Mouse (Mus musculus) urinary bladder, postnatal 36 days (tissue): ENCODE data around the gene Itga10.
A peak's percentile ranks its signal among the peaks of the same experiment; 100 is the strongest.
"Not testable (repeated sequence)": the region's sequence is repeated elsewhere in the genome, so short reads cannot be mapped to it uniquely, and the experiment has no call there.

Experiments used
- DNase-seq, 2 experiments: peaks; one replicate each; pipeline ENCODE4 v3.0.0; 2022; ENCODE audit warnings: low spot score in 2 of 2, mixed read lengths in 1 of 2

The Itga10 gene

GRCm38 (mm10) chr3:96634928-96635879 lies 10.2 kb upstream of the Itga10 start, which contains the start of the genes Pex11b and Gm42957:
Pex11b (plus strand) TSS chr3:96635376.
Gm42957 (plus strand) TSS chr3:96635474.
- peak; percentile 87 to 89 for DNase-seq

GRCm38 (mm10) chr3:96635906-96636305 lies 9.5 kb upstream of the Itga10 start:
- DNase-seq = no peak

GRCm38 (mm10) chr3:96636448-96636847 lies 8.9 kb upstream of the Itga10 start:
- no peak for DNase-seq

GRCm38 (mm10) chr3:96639219-96639618 lies 6.2 kb upstream of the Itga10 start:
- peak in 1 of 2 experiments; percentile 49 for DNase-seq

GRCm38 (mm10) chr3:96647365-96647764 lies 2.0 kb downstream of the Itga10 start:
- DNase-seq = no peak

- DNase-seq = no peak
Measured at GRCm38 (mm10) chr3:96660901-96661300, 15.5 kb downstream of the Itga10 start.

- DNase-seq = no peak
Measured at GRCm38 (mm10) chr3:96662731-96663316, 17.4 kb downstream of the Itga10 start.

GRCm38 (mm10) chr3:96663432-96664239 lies 18.3 kb downstream of the Itga10 start:
- DNase-seq = peak; percentile 76 to 79

GRCm38 (mm10) chr3:96665732-96666363 lies 20.5 kb downstream of the Itga10 start:
- not testable (repeated sequence) for DNase-seq

- DNase-seq = no peak
Measured at GRCm38 (mm10) chr3:96666916-96667315, 21.5 kb downstream of the Itga10 start.

- no peak for DNase-seq
Measured at GRCm38 (mm10) chr3:96667316-96667715, 21.9 kb downstream of the Itga10 start.

GRCm38 (mm10) chr3:96668424-96669067 lies 23.2 kb downstream of the Itga10 start:
- DNase-seq = no peak

- DNase-seq = peak; percentile 67 to 83
Measured at GRCm38 (mm10) chr3:96669727-96670468, 24.5 kb downstream of the Itga10 start, which contains the start of gene Ankrd35. Ankrd35 (plus strand) TSS chr3:96670131.

- no peak for DNase-seq
Measured at GRCm38 (mm10) chr3:96671519-96671918, 26.1 kb downstream of the Itga10 start.

- DNase-seq = no peak
Measured at GRCm38 (mm10) chr3:96673514-96673913, 28.1 kb downstream of the Itga10 start.

- peak; percentile 37 to 65 for DNase-seq
Measured at GRCm38 (mm10) chr3:96674442-96674841, 29.1 kb downstream of the Itga10 start.

- no peak for DNase-seq
Measured at GRCm38 (mm10) chr3:96675171-96675570, 29.8 kb downstream of the Itga10 start.

GRCm38 (mm10) chr3:96675690-96676089 lies 30.3 kb downstream of the Itga10 start:
- no peak for DNase-seq

- DNase-seq = no peak
Measured at GRCm38 (mm10) chr3:96678456-96678855, 33.1 kb downstream of the Itga10 start.

- peak; percentile 59 to 62 for DNase-seq
Measured at GRCm38 (mm10) chr3:96679159-96679674, 33.8 kb downstream of the Itga10 start.
